In genomic region chr4:41447595-41447994, GRCm38 (mm10) we compare ENCODE assay signal across 17 mouse cellular contexts. TPM values are rescaled to one million over a fixed set of nuclear protein-coding genes. Genes with fewer than 3 reads are reported as not detected.
DNase-seq lines count a peak whose midpoint lies in the region; TF ChIP-seq lines count a peak whose summit lies in the region.
"Had no signal": no experiment of that assay in that cellular context is flagged by ENCODE, and none has a peak within 500 bp of the region (broad histone marks: within the 10 kb centered on the region; RNA-seq: fewer than 3 reads in every experiment).

No protein-coding gene starts in this region.

- no peak overlapping the region for H3K4me3 ChIP-seq in myocyte

- no peak overlapping the region for H3K4me2 ChIP-seq in myocyte (ENCODE audit: low read depth)

- no peaks in the 10 kb centered on the region for H3K27me3 ChIP-seq in myocyte (ENCODE audit: control insufficient read depth, insufficient read depth, insufficient read length)
- H3K27me3 ChIP-seq: CH12.LX, Patski had no signal

- H3K79me2 ChIP-seq in myocyte (ENCODE audit: control insufficient read depth, insufficient read depth) = peaks cover 6% of the 10 kb centered on the region

- no peak overlapping the region for H3ac ChIP-seq in myocyte (ENCODE audit: control insufficient read depth, insufficient read length)

- H3K36me3 ChIP-seq in myocyte (ENCODE audit: control insufficient read depth, insufficient read depth) = peaks cover 2% of the 10 kb centered on the region

- no peak for DNase-seq in urinary bladder, adult 18-20 months (ENCODE audit: low spot score in 2 of 2)
- DNase-seq: adrenal gland, adult 2 months; adrenal gland, adult 8-10 months; adrenal gland, postnatal 10 days; adrenal gland, postnatal 14 days; adrenal gland, postnatal 25 days; adrenal gland, postnatal 36 days; B cell, adult 2 months; cerebellum, adult 11 months; cerebellum, adult 11-12 months; cerebellum, adult 18-20 months; cerebellum, adult 2 months had no signal

- no peak for TF ChIP-seq POLR2A in myocyte (IDR thresholded peaks at IDR 0.05; ENCODE audit: insufficient read length, low read depth)

TF ChIP-seq in myocyte, 11 proteins besides CTCF, POLR2A, EP300 and RAD21:
- TF ChIP-seq TCF12 (IDR thresholded peaks at IDR 0.05; ENCODE audit: insufficient read depth, poor library complexity, severe bottlenecking) = peak; percentile 39
- peak in 1 of 3 experiments; percentile 63 for TF ChIP-seq MYOD1 (IDR thresholded peaks at IDR 0.05; ENCODE audit: control insufficient read depth in 1 of 3, insufficient read length in 2 of 3, low read depth in 2 of 3)
- peak in 2 of 3 experiments; percentile 37 to 62 for TF ChIP-seq MYOG (IDR thresholded peaks at IDR 0.05; ENCODE audit: control insufficient read depth in 1 of 3, insufficient read depth in 1 of 3, insufficient read length in 2 of 3, low read depth in 2 of 3)
- TF ChIP-seq SRF (IDR thresholded peaks at IDR 0.05; ENCODE audit: control insufficient read depth, insufficient read length, low read depth) = no peak

RNA-seq across cellular contexts. Expression of gene Kif24, which starts 17.1 kb away (rescaled TPM):
- 7.2 TPM for polyA plus RNA-seq in myocyte (2012; fragmentation: generic; extraction: Trizol)

RNA-seq across cellular contexts. Expression of gene Nudt2, which starts 17.4 kb away (rescaled TPM):
- 36.9 TPM for polyA plus RNA-seq in myocyte (2012; fragmentation: generic; extraction: Trizol)

RNA-seq across cellular contexts. Expression of gene AI464131, which starts 55.3 kb away (rescaled TPM):
- polyA plus RNA-seq in myocyte (2012; fragmentation: generic; extraction: Trizol) = 33.9 TPM
- polyA plus RNA-seq: activated CD4-positive, CD25-positive, alpha-beta regulatory T cell, adult 4 months; CD4-positive, CD25-positive, alpha-beta regulatory T cell, adult 4 months had no signal
